Mouse (Mus musculus) midbrain, embryonic 14.5 days (tissue): ENCODE results near the gene 9130230L23Rik. TPM values are rescaled to one million over a fixed set of nuclear protein-coding genes. Genes with fewer than 3 reads are reported as not detected.
A peak's percentile ranks its signal among the peaks of the same experiment; 100 is the strongest.

Experiments used
- ATAC-seq: fragments of 200-750 bp; cut with Nextera tagmentation; 2 replicates; pipeline ENCODE4 v1.8.0; 2017; ENCODE audit warnings: moderate number of reproducible peaks, moderate library complexity; ENCODE audit not compliant: low FRiP score, low TSS enrichment
- DNase-seq: peaks from one replicate; pipeline ENCODE4 v3.0.0-alpha.2; 2015
- H3K27ac ChIP-seq: fragments of 300-500 bp; sonication (generic); replicated peaks from 2 replicates; pipeline ENCODE4 v1.5.1; 2014; ENCODE audit warnings: mild to moderate bottlenecking, low read depth, low read length, moderate library complexity
- H3K27me3 ChIP-seq: fragments of 300-500 bp; sonication (generic); 2 replicates; pipeline ENCODE4 v1.6.1; 2014; ENCODE audit warnings: low read length, control low read depth, mixed read lengths; ENCODE audit not compliant: control insufficient read depth, insufficient read depth
- H3K36me3 ChIP-seq: fragments of 300-500 bp; sonication (generic); 2 replicates; pipeline ENCODE4 v1.6.1; 2014; ENCODE audit warnings: low read length, control low read depth; ENCODE audit not compliant: control insufficient read depth, insufficient read depth
- H3K4me1 ChIP-seq: fragments of 300-500 bp; sonication (generic); 2 replicates; pipeline ENCODE4 v1.6.1; 2014; ENCODE audit warnings: mild to moderate bottlenecking, antibody characterized with exemption, low read length, control low read depth; ENCODE audit not compliant: control insufficient read depth, insufficient read depth
- H3K4me2 ChIP-seq: fragments of 300-500 bp; sonication (generic); 2 replicates; pipeline ENCODE4 v1.6.1; 2014; ENCODE audit warnings: mild to moderate bottlenecking, low read length, moderate library complexity
- H3K4me3 ChIP-seq: fragments of 300-500 bp; sonication (generic); replicated peaks from 2 replicates; pipeline ENCODE4 v1.5.1; 2014; ENCODE audit warnings: low read depth, low read length
- H3K9ac ChIP-seq: fragments of 300-500 bp; sonication (generic); replicated peaks from 2 replicates; pipeline ENCODE4 v1.6.1; 2014; ENCODE audit warnings: mild to moderate bottlenecking, low read length, moderate library complexity
- H3K9me3 ChIP-seq: fragments of 300-500 bp; sonication (generic); 2 replicates; pipeline ENCODE4 v1.6.1; 2016; ENCODE audit warnings: low read length, control low read depth, mixed read lengths; ENCODE audit not compliant: control insufficient read depth
- WGBS: fragments of 180-500 bp; shearing (Covaris S2); extraction: QIAGEN DNeasy Blood & Tissue Kit; methylation state at CpG from one replicate; pipeline ENCODE4 v1.1.7; 2014; 5-methylcytosine and 5-hydroxymethylcytosine counted together
- polyA plus RNA-seq: library from polyadenylated mRNA; unstranded; fragments of >200 nt; fragmentation: Nextera tagmentation; extraction: Ambion mirVana; gene quantifications from 2 replicates; pipeline ENCODE4 v1.2.1, GENCODE M21; 2014

9130230L23Rik gene
- polyA plus RNA-seq, 1 experiment from 2014 or later, result not detected

DNA sequence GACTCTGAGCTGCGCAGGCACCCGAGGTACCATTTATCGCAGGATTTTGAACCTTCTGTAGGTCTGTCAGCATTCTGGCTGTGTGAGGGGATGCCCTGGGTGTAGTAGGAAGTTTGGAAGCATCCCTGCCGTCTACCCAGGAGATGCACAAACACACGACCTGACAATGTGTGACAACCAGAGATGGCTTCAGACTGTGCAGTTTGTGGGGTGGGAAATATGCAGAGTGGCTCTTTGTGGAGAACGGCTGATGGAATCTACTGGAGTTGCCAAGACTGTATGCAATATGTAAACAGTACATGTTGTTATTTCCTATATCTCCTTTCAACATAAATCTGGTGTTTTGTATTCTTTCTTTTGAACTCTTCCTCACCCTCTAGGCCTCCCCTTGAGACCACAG lies 33.0 kb upstream of the 9130230L23Rik start:
- DNase-seq (no peak), ATAC-seq (no peak)
- 72% methylated on average over 6 of the region's 6 CpGs for WGBS
- H3K9me3 ChIP-seq, result no peaks in the 10 kb centered on the region
- no peaks in the 10 kb centered on the region for H3K4me1 ChIP-seq
- no peak overlapping the region for H3K9ac ChIP-seq
- no peaks in the 10 kb centered on the region for H3K27me3 ChIP-seq
- no peaks in the 10 kb centered on the region for H3K36me3 ChIP-seq
- no peak overlapping the region for H3K27ac ChIP-seq
- H3K4me3 ChIP-seq, result no peak overlapping the region
- H3K4me2 ChIP-seq, result no peak overlapping the region

DNA sequence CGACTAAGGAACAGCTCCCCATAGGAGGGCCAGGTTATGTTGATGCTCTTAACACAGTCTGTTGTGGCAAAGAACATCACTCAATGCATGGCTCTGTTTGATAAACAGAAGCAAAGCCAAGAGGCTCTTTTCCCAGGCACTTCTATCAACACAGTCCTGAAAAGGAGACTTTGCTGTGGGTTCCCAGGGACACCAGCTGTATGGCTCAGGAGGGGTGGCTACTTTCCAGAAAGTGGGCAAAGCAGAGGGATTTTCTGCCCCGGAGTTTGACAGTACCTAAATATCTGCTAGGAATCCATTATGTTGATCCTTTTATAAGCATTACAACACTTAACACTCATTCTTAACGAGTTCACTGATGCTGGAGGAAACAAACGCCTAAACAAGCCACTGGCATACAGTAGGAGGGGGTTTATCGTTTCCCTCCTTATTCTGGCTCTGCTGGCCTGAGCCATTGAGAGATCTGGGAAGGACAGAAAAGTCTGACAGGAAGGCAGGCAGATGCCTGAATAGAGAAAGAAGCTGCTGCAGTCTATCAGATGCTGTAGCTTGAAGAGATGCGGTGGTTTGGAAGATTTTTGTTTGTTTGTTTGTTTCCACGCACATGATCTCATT lies 32.5 kb upstream of the 9130230L23Rik start:
- ATAC-seq (no peak), DNase-seq (peak; percentile 44)
- H3K4me3 ChIP-seq, result no peak overlapping the region
- no peak overlapping the region for H3K27ac ChIP-seq
- 33% methylated on average over 7 of the region's 7 CpGs for WGBS
- H3K9me3 ChIP-seq, result no peaks in the 10 kb centered on the region
- H3K9ac ChIP-seq, result no peak overlapping the region
- no peaks in the 10 kb centered on the region for H3K36me3 ChIP-seq
- H3K4me1 ChIP-seq, result no peaks in the 10 kb centered on the region
- no peak overlapping the region for H3K4me2 ChIP-seq
- no peaks in the 10 kb centered on the region for H3K27me3 ChIP-seq

DNA sequence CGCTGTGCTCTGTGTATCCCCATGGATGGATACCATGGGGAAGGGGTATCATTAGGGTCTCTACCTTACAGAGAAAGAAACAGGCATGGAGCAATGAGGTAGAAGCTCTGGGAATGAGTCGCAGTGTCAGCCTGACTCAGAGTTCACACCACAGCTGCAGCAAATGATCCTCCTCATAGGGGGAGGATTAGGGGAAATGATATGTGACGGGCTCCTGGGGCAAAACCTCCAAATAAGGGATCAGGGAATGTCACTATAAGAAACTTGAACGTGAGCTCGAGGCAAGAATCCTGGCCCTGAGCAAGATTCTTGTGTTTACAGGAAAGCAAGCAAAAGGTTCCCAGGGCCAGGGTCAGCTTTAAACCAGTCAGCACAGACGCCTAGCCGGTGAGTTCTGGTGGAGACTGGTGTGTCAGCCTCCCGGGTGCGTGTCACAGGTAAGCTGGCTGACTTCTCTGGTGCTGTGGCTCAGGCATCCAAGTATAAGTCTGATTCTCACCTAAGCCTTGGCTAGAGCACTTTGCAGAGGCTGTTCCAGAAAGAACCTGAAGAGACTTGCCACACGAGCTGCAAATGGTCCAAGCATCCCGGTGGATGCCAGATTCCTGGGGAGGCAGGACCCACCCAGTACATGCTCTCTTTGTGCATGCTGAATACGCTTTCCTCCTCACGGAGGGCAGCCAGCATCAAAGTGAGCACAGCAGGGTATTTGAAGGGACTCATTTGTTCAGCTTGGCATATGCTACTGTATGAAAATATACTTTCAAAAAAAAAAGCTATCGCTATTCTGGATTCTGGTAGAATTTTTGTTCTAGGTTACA lies 30.5 kb upstream of the 9130230L23Rik start:
- ATAC-seq (no peak), DNase-seq (no peak)
- 57% methylated on average over 14 of the region's 14 CpGs for WGBS

DNA sequence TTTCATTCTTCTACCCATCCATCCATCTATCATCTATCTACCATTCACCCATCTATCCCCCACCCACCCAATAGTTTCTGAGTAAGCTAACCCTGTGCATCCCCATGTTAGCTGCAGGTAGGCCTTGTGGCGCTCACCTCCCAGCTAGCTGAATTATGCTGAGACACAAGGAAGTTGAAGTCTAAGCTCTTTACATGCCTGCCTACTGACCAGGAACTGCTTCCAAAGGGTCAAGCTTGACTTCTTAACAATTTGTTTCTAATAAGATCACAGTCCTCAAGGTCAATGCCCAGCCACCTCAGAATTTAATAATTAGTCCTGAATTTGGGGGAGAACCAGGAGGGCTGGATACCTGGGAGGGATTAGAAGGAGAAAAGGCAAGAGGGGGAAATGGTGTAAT lies 28.7 kb upstream of the 9130230L23Rik start:
- Histone ChIP-seq H3K9me3 (no peaks in the 10 kb centered on the region), H3K4me1 (no peaks in the 10 kb centered on the region), H3K9ac (no peak overlapping the region), H3K27me3 (no peaks in the 10 kb centered on the region), H3K4me3 (no peak overlapping the region), H3K36me3 (no peaks in the 10 kb centered on the region), H3K4me2 (no peak overlapping the region), H3K27ac (no peak overlapping the region)
- WGBS, result 92% methylated on average over 1 of the region's 1 CpGs
- no peak for DNase-seq
- no peak for ATAC-seq

More for the DNA sequence above, 30.5 kb upstream of the 9130230L23Rik start:
- Histone ChIP-seq H3K9me3 (no peaks in the 10 kb centered on the region), H3K4me3 (no peak overlapping the region), H3K27me3 (no peaks in the 10 kb centered on the region), H3K9ac (no peak overlapping the region), H3K4me1 (no peaks in the 10 kb centered on the region), H3K4me2 (no peak overlapping the region), H3K27ac (no peak overlapping the region), H3K36me3 (no peaks in the 10 kb centered on the region)

DNA sequence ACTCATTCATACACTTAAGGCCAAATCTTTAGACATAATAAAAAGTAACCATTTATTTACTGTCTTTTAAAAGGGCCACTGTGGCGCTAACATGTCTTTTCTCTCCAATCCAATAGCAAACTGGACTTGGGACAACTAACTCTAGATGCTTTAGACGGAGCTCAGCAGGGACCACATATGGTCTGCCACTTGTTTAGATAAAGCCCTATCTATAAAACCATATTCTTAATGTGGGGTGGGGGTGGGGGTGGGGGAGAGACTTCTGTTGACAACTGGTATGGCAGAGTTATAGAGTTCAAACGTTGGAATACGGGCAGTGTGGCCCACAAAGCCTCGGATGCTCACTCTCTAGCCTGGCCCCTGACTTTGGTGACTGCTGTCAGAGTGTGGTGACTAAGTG lies 27.6 kb upstream of the 9130230L23Rik start:
- Histone ChIP-seq H3K27ac (no peak overlapping the region), H3K9me3 (no peaks in the 10 kb centered on the region), H3K9ac (no peak overlapping the region), H3K4me2 (no peak overlapping the region), H3K27me3 (no peaks in the 10 kb centered on the region), H3K4me1 (no peaks in the 10 kb centered on the region), H3K36me3 (no peaks in the 10 kb centered on the region), H3K4me3 (no peak overlapping the region)
- 87% methylated on average over 5 of the region's 5 CpGs for WGBS
- no peak for ATAC-seq
- DNase-seq, result no peak

DNA sequence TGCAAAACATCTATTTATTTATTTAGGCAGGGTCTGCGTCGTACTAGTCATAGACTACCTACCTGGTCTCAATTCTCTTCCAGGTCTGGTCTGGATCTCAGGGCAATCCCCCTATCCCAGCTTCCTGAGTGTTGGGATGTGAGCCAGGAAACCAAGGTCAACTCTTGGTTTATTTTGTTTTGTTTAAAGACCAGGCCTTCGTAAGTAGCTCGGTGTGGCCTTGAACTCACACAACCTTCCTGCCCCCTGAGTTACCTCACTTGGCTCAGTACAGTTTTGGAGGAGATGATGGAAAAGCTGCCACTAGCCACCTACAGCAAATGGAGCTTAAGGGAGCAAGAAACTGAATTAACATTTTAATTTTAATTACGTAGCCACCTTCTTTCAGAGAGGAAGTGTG lies 24.1 kb upstream of the 9130230L23Rik start:
- Histone ChIP-seq H3K9me3 (peaks cover 10% of the 10 kb centered on the region; the same call in 1 of the 2 replicates), H3K4me3 (no peak overlapping the region), H3K9ac (no peak overlapping the region), H3K27ac (no peak overlapping the region), H3K36me3 (no peaks in the 10 kb centered on the region), H3K4me2 (no peak overlapping the region), H3K4me1 (no peaks in the 10 kb centered on the region), H3K27me3 (no peaks in the 10 kb centered on the region)
- WGBS, result 97% methylated on average over 5 of the region's 5 CpGs
- ATAC-seq (no peak), DNase-seq (no peak)

DNA sequence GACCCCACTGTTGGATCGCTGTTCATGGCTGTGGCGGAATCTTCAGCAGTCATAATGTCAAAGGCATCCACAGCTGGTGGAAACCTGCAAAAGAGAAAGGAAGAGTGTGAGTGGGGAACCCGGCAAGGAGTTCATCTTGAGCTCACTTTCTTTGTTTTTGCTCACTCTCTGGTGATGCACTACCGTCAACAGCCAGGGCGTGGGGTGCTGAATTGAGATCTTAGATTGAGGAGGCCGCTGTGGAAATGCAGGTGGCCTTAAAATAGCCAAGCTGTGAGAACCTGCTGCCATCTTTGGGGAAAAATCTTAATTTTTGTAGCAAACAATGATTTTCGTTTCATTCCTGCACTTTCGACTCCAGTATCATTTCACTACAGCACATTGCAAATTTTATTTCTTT lies 23.1 kb upstream of the 9130230L23Rik start:
- Histone ChIP-seq H3K9me3 (peaks cover 10% of the 10 kb centered on the region; the same call in 1 of the 2 replicates), H3K27me3 (no peaks in the 10 kb centered on the region), H3K36me3 (no peaks in the 10 kb centered on the region), H3K27ac (no peak overlapping the region), H3K9ac (no peak overlapping the region), H3K4me2 (no peak overlapping the region), H3K4me3 (no peak overlapping the region), H3K4me1 (no peaks in the 10 kb centered on the region)
- DNase-seq (no peak), ATAC-seq (no peak)
- WGBS, result 96% methylated on average over 8 of the region's 8 CpGs

DNA sequence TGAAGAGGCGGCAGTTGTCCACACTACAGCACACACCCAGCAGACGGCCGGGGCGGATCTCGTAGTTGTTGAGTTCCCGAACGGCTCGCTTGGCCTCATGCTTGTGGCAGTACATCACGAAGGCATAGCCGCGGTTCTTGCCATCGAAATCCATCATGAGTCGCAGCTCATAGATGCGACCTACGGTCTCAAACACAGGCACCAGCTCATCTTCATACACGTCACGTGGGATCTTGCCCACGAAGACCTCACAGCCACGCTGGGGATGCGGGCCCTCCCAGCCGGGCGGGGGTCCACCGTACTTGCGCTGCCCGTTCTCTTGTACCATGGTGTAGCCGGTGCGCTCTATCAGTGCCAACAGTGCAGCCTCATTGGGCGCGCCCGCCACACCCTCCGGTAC lies 22.7 kb upstream of the 9130230L23Rik start:
- Histone ChIP-seq H3K4me1 (no peaks in the 10 kb centered on the region), H3K9me3 (peaks cover 10% of the 10 kb centered on the region; the same call in 1 of the 2 replicates), H3K27me3 (no peaks in the 10 kb centered on the region), H3K4me3 (no peak overlapping the region), H3K36me3 (no peaks in the 10 kb centered on the region), H3K9ac (no peak overlapping the region), H3K4me2 (no peak overlapping the region), H3K27ac (no peak overlapping the region)
- 97% methylated on average over 31 of the region's 31 CpGs for WGBS
- DNase-seq, result no peak
- no peak for ATAC-seq

DNA sequence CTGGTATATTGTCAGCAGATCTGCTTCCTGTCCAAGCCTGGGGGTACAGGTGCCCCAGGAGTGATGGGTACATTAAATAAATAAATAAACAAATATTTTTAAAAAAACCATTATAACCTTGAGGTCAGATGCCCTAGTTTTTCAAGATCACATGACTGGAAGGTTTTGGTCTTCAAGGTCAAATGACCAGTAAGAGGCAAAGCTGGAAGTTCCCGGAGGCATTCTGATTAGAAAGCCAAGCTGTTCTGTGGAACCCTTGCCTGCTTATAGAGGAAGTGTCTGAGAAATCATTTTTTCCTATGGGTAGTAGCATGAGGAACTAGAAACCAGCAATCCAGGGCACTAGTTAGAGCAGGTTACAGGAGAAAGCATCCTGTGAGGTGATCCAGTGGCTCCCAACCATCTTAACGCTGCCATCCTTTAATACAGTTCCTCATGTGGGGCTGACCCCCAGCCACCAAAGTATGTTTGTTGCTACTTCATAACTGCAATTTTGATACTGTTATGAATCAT lies 11.4 kb upstream of the 9130230L23Rik start:
- no peak overlapping the region for H3K27ac ChIP-seq
- no peak overlapping the region for H3K9ac ChIP-seq
- no peak for ATAC-seq
- H3K27me3 ChIP-seq, result no peaks in the 10 kb centered on the region
- no peaks in the 10 kb centered on the region for H3K36me3 ChIP-seq
- no peaks in the 10 kb centered on the region for H3K9me3 ChIP-seq
- H3K4me3 ChIP-seq, result no peak overlapping the region
- H3K4me1 ChIP-seq, result no peaks in the 10 kb centered on the region
- WGBS, result 96% methylated on average over 2 of the region's 2 CpGs
- no peak for DNase-seq
- H3K4me2 ChIP-seq, result no peak overlapping the region
